Mouse (Mus musculus): Measurements from ENCODE around the gene Opa1.

- TF ChIP-seq CTCF (IDR thresholded peaks at IDR 0.05; ENCODE audit: low read depth) (no peak), EP300 (IDR thresholded peaks at IDR 0.05; ENCODE audit: low read depth) (no peak)
Measured at GRCm38 (mm10) chr16:29663042-29663758, 84.1 kb downstream of the Opa1 start.
